Mouse (Mus musculus) G1E (cell line): ENCODE data around the gene Casq1. TPM values are rescaled to one million over a fixed set of nuclear protein-coding genes. Genes with fewer than 3 reads are reported as not detected.

Experiments
- ATAC-seq: 2 replicates; pipeline ENCODE4 v1.8.0; 2016; ENCODE audit warnings: mild to moderate bottlenecking; ENCODE audit not compliant: insufficient number of reproducible peaks, poor library complexity, low FRiP score, severe bottlenecking; ENCODE audit errors: extremely low read depth
- DNase-seq: peaks from one replicate; pipeline ENCODE4 v3.0.0; 2012; ENCODE audit warnings: low spot score
- H3K27me3 ChIP-seq: 2 replicates; pipeline ENCODE4 v1.6.1; 2012; ENCODE audit warnings: mild to moderate bottlenecking, low read length, inconsistent platforms; ENCODE audit not compliant: insufficient read depth
- H3K36me3 ChIP-seq: replicated peaks from 2 replicates; pipeline ENCODE3; 2012; ENCODE audit warnings: mild to moderate bottlenecking, inconsistent platforms
- H3K4me1 ChIP-seq: 2 replicates; pipeline ENCODE4 v1.6.1; 2012; ENCODE audit warnings: low read depth, low read length, inconsistent platforms, mixed read lengths; ENCODE audit not compliant: insufficient read depth
- H3K4me3 ChIP-seq: 2 replicates; pipeline ENCODE4 v1.5.1; 2012; ENCODE audit warnings: low read depth, mild to moderate bottlenecking, inconsistent platforms, low read length, moderate library complexity, mixed read lengths
- H3K9me3 ChIP-seq: replicated peaks from 2 replicates; pipeline ENCODE4 v1.6.1; 2012; ENCODE audit warnings: inconsistent platforms
- CTCF ChIP-seq: IDR thresholded peaks from 2 replicates; pipeline ENCODE4 v1.5.1; 2012; ENCODE audit warnings: low read depth, low read length, inconsistent platforms, mixed read lengths
- GATA1 ChIP-seq: IDR thresholded peaks from 2 replicates; pipeline ENCODE4 v1.6.1; 2012; ENCODE audit warnings: borderline replicate concordance, low read length, inconsistent platforms, mixed read lengths
- GATA2 ChIP-seq: IDR thresholded peaks from 2 replicates; pipeline ENCODE4 v1.6.1; 2012; ENCODE audit warnings: low read depth, low read length, inconsistent platforms, borderline replicate concordance
- POLR2AphosphoS5 ChIP-seq: IDR thresholded peaks from 2 replicates; pipeline ENCODE4 v1.6.1; 2012; ENCODE audit warnings: low read depth, low read length, inconsistent platforms; ENCODE audit not compliant: insufficient replicate concordance
- TAL1 ChIP-seq: conservative IDR thresholded peaks from 2 replicates; pipeline ENCODE4 v1.6.1; 2012; ENCODE audit warnings: low read depth, low read length, inconsistent platforms, mixed read lengths
- polyA plus RNA-seq: library from polyadenylated mRNA; stranded (reverse); fragments of >175 nt; gene quantifications from 2 replicates; pipeline ENCODE4 v1.2.3, GENCODE M21; 2012
- total RNA-seq, 2 experiments: library from RNA; stranded (forward) in 1 of 2; stranded (reverse) in 1 of 2; fragments of 200-1000 nt in 1 of 2; fragments of >200 nt in 1 of 2; fragmentation: Nextera tagmentation in 1 of 2; gene quantifications; 2 replicates each; pipeline ENCODE4 v1.2.3; 2014 to 2017

Casq1 gene
- total and polyA plus RNA-seq, 3 experiments = not detected

GRCm38 (mm10) chr1:172201967-172202880 is 17.4 kb downstream of the Casq1 start:
- DNase-seq (no peak), ATAC-seq (no peak)
- Histone ChIP-seq H3K9me3 (no peaks in the 10 kb centered on the region), H3K27me3 (no peaks in the 10 kb centered on the region), H3K4me3 (no peak overlapping the region), H3K4me1 (peaks cover 23% of the 10 kb centered on the region), H3K36me3 (peaks cover 79% of the 10 kb centered on the region)
- no peak for TF ChIP-seq TAL1
- no peak for TF ChIP-seq GATA2
- TF ChIP-seq CTCF = no peak
- no peak for TF ChIP-seq GATA1
- no peak for TF ChIP-seq POLR2AphosphoS5

- Histone ChIP-seq H3K4me3 (no peak overlapping the region), H3K9me3 (no peaks in the 10 kb centered on the region), H3K4me1 (peaks cover 11% of the 10 kb centered on the region), H3K27me3 (no peaks in the 10 kb centered on the region), H3K36me3 (peaks cover 92% of the 10 kb centered on the region)
- no peak for TF ChIP-seq CTCF
- no peak for TF ChIP-seq POLR2AphosphoS5
- no peak for TF ChIP-seq TAL1
- TF ChIP-seq GATA2 = no peak
- TF ChIP-seq GATA1 = no peak
- DNase-seq = no peak
- no peak for ATAC-seq
Observed at GRCm38 (mm10) chr1:172200871-172201447, 18.7 kb downstream of the Casq1 start.

DNA sequence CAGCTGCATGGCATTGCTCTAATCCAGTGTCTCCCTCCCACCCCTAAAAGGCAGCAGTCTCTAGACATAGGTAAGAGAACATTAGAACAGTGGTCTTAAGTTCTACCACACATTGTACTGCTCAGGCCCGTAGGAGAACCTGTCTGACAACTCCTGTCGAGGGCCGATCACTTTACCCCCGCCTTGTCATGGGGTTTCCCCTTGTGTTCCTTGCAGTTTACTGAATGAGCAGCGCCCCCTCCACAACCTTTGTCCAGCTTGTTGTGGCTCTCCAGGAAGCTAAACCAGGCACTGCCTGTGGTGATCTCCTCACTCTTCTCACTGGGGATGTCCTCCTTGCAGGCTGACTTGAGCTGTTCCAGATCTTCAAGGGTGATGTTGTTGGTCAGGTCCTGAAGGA is 19.5 kb downstream of the Casq1 start:
- H3K4me3 ChIP-seq = no peak overlapping the region
- 0 out of 2 replicates have a peak, but pooled peaks cover 3% of the 10 kb centered on the region for H3K4me1 ChIP-seq
- no peak for TF ChIP-seq GATA2
- no peak for TF ChIP-seq TAL1
- no peak for TF ChIP-seq CTCF
- TF ChIP-seq POLR2AphosphoS5 = no peak
- TF ChIP-seq GATA1 = no peak
- no peaks in the 10 kb centered on the region for H3K9me3 ChIP-seq
- H3K27me3 ChIP-seq = no peaks in the 10 kb centered on the region
- peaks cover 94% of the 10 kb centered on the region for H3K36me3 ChIP-seq
- DNase-seq (no peak), ATAC-seq (no peak)

- DNase-seq = no peak
- no peak for ATAC-seq
- Histone ChIP-seq H3K36me3 (peaks cover 98% of the 10 kb centered on the region), H3K4me1 (0 out of 2 replicates have a peak, but pooled peaks cover 2% of the 10 kb centered on the region), H3K9me3 (no peaks in the 10 kb centered on the region), H3K4me3 (no peak overlapping the region), H3K27me3 (no peaks in the 10 kb centered on the region)
- TF ChIP-seq POLR2AphosphoS5 (no peak), TAL1 (no peak), GATA2 (no peak), CTCF (no peak), GATA1 (no peak)
Observed at GRCm38 (mm10) chr1:172198996-172199395, 20.7 kb downstream of the Casq1 start.

GRCm38 (mm10) chr1:172198316-172198715 is 21.4 kb downstream of the Casq1 start:
- ATAC-seq (no peak), DNase-seq (no peak)
- no peak for TF ChIP-seq CTCF
- no peak for TF ChIP-seq GATA2
- TF ChIP-seq GATA1 = no peak
- TF ChIP-seq TAL1 = no peak
- no peak for TF ChIP-seq POLR2AphosphoS5
- Histone ChIP-seq H3K27me3 (no peaks in the 10 kb centered on the region), H3K4me3 (no peak overlapping the region), H3K4me1 (no peaks in the 10 kb centered on the region), H3K36me3 (peaks cover 99% of the 10 kb centered on the region), H3K9me3 (no peaks in the 10 kb centered on the region)

- Histone ChIP-seq H3K27me3 (no peaks in the 10 kb centered on the region), H3K4me1 (no peaks in the 10 kb centered on the region), H3K36me3 (peaks cover 94% of the 10 kb centered on the region), H3K9me3 (no peaks in the 10 kb centered on the region), H3K4me3 (no peak overlapping the region)
- no peak for DNase-seq
- no peak for ATAC-seq
- TF ChIP-seq TAL1 (no peak), GATA1 (no peak), CTCF (no peak), GATA2 (no peak), POLR2AphosphoS5 (no peak)
Observed at GRCm38 (mm10) chr1:172197851-172198250, 21.8 kb downstream of the Casq1 start.
